Mouse (Mus musculus): ENCODE measurements at regions not wholly inside any gene's neighbourhood (a gene's known extent, or its start where the extent isn't known, plus 50 kb on each side); places are given as distances from the start of the nearest gene placed in this dataset.

DNA sequence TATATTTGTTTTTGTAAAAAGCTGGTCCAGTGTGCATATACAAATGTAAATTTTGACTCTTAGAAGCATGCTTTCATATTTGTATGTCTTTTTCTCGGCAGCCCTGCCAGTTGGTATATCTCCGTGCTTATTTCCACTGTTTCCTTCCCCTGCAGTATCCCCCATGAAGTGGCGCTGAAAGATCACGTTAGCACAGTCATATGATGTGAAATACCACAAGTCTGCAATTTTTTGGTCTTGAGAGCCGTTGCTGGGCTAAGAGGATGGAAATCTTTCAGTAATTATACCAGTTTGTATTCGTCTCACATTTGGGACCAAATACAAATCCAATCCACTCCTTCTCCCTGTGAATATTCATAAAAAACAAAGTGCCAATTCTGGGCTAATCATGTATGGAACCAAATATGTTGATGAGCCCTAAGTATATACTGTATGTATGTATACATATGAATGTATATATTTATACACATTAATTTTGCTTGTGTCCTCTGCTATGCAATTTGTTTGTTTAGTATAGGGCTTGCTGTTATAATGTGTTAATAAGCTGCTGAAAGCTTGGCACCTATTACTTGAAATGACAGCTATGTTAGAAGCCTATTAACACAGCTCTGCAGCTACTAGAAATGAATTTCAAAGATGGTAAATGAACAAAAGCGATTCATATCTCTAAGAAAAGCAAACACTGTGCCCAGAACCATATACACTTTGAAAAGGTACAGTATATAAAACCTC, 283.8 kb upstream of the Dph6 start:
- H3K27me3 ChIP-seq (ENCODE audit: control insufficient read depth, insufficient read depth, low read length), result no peaks in the 10 kb centered on the region
- H3K4me2 ChIP-seq (ENCODE audit: low read depth, low read length), result no peak overlapping the region
- no peak overlapping the region for H3K9ac ChIP-seq (replicated peaks; ENCODE audit: low read depth, low read length)
- no peak overlapping the region for H3K4me3 ChIP-seq (ENCODE audit: low read depth, low read length)
- WGBS, result 54% methylated on average over 7 of the region's 7 CpGs
- no peak overlapping the region for H3K27ac ChIP-seq (ENCODE audit: low read depth)
- no peaks in the 10 kb centered on the region for H3K36me3 ChIP-seq (replicated peaks; ENCODE audit: control insufficient read depth, insufficient read depth, low read length)
- H3K9me3 ChIP-seq (replicated peaks; ENCODE audit: control insufficient read depth, low read length), result no peaks in the 10 kb centered on the region
- H3K4me1 ChIP-seq (ENCODE audit: control insufficient read depth, insufficient read depth), result no peaks in the 10 kb centered on the region
- DNase-seq (ENCODE audit: low spot score) (no peak), ATAC-seq (ENCODE audit: insufficient read depth, low read depth) (no peak)
- TF ChIP-seq CTCF (IDR thresholded peaks at IDR 0.05; ENCODE audit: low read depth) (no peak), EP300 (IDR thresholded peaks at IDR 0.05; ENCODE audit: low read depth) (no peak)

DNA sequence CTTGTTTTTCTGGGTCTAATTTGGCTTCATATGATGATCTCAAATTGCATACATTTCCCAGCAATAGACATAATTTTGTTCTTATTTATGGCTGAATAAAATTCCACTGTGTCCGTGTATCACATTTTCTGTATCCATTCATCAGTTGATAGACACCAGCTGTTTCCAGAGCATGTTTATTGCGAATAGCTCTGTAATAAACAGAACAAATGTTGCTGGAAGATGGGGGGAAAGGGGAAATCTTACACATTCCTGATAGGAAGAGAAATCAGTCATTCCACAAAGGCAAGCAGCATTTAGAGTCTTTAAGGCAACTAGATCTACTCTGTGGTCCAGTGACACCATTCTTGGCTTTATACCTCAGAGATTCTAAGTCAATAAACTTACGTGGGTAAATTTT, 311.3 kb upstream of the Dph6 start:
- Histone ChIP-seq H3K27ac (ENCODE audit: low read depth) (no peak overlapping the region), H3K27me3 (ENCODE audit: control insufficient read depth, insufficient read depth, low read length) (no peaks in the 10 kb centered on the region), H3K9ac (replicated peaks; ENCODE audit: low read depth, low read length) (no peak overlapping the region), H3K4me3 (ENCODE audit: low read depth, low read length) (no peak overlapping the region), H3K4me2 (ENCODE audit: low read depth, low read length) (no peak overlapping the region), H3K4me1 (ENCODE audit: control insufficient read depth, insufficient read depth) (no peaks in the 10 kb centered on the region), H3K9me3 (replicated peaks; ENCODE audit: control insufficient read depth, low read length) (no peaks in the 10 kb centered on the region), H3K36me3 (replicated peaks; ENCODE audit: control insufficient read depth, insufficient read depth, low read length) (no peaks in the 10 kb centered on the region)
- no peak for TF ChIP-seq CTCF (IDR thresholded peaks at IDR 0.05; ENCODE audit: low read depth)
- TF ChIP-seq EP300 (IDR thresholded peaks at IDR 0.05; ENCODE audit: low read depth), result no peak
- DNase-seq (ENCODE audit: low spot score) (no peak), ATAC-seq (ENCODE audit: insufficient read depth, low read depth) (no peak)
- 71% methylated on average over 3 of the region's 3 CpGs for WGBS

DNA sequence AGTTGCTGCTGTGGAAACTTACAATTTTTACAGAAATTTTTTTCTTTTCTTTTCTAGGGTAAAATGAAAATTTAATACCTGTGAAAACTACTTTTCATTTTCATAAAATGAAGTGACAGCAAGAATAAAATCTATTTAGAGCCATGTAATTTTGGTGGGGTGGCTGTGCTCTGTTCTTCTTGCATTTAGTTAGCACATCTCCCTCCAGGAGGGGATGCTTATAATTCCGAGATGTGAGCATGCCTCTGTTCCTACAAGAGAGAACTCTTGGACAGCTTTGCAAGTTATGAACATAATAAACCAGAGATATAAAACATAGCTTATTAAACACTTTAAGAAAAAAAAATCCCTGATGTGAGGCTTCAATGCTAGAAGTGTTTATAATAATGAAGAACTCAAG, 313.9 kb upstream of the Dph6 start:
- H3K9ac ChIP-seq (replicated peaks; ENCODE audit: low read depth, low read length), result no peak overlapping the region
- H3K27ac ChIP-seq (ENCODE audit: low read depth), result no peak overlapping the region
- H3K4me2 ChIP-seq (ENCODE audit: low read depth, low read length), result no peak overlapping the region
- TF ChIP-seq CTCF (IDR thresholded peaks at IDR 0.05; ENCODE audit: low read depth) (no peak), EP300 (IDR thresholded peaks at IDR 0.05; ENCODE audit: low read depth) (no peak)
- H3K27me3 ChIP-seq (ENCODE audit: control insufficient read depth, insufficient read depth, low read length), result no peaks in the 10 kb centered on the region
- WGBS, result 59% methylated on average over 1 of the region's 1 CpGs
- H3K4me3 ChIP-seq (ENCODE audit: low read depth, low read length), result no peak overlapping the region
- DNase-seq (ENCODE audit: low spot score) (no peak), ATAC-seq (ENCODE audit: insufficient read depth, low read depth) (no peak)
- no peaks in the 10 kb centered on the region for H3K9me3 ChIP-seq (replicated peaks; ENCODE audit: control insufficient read depth, low read length)
- H3K36me3 ChIP-seq (replicated peaks; ENCODE audit: control insufficient read depth, insufficient read depth, low read length), result no peaks in the 10 kb centered on the region
- H3K4me1 ChIP-seq (ENCODE audit: control insufficient read depth, insufficient read depth), result no peaks in the 10 kb centered on the region

DNA sequence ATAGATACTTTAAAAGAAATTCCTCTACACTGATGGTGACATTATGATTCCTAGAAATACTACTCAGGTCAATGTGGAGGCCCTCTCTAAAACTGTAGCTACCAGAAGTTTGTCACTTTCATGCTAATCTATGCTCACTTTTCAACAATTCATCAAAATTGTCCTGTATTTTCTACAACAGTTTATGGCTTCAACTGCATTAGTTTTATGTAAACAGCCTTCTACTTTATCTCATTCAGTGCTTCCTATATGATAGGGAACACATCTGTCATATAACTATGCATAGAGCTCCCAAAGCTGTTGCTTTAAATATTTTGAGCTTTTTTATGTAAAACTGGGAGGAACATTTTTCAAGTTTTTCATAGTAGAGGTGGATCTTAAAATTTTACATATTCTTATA, 338.7 kb upstream of the Dph6 start:
- Histone ChIP-seq H3K27ac (ENCODE audit: low read depth) (no peak overlapping the region), H3K4me2 (ENCODE audit: low read depth, low read length) (no peak overlapping the region), H3K4me1 (ENCODE audit: control insufficient read depth, insufficient read depth) (no peaks in the 10 kb centered on the region), H3K4me3 (ENCODE audit: low read depth, low read length) (no peak overlapping the region), H3K27me3 (ENCODE audit: control insufficient read depth, insufficient read depth, low read length) (no peaks in the 10 kb centered on the region), H3K9me3 (replicated peaks; ENCODE audit: control insufficient read depth, low read length) (no peaks in the 10 kb centered on the region), H3K36me3 (replicated peaks; ENCODE audit: control insufficient read depth, insufficient read depth, low read length) (no peaks in the 10 kb centered on the region), H3K9ac (replicated peaks; ENCODE audit: low read depth, low read length) (no peak overlapping the region)
- DNase-seq (ENCODE audit: low spot score) (no peak), ATAC-seq (ENCODE audit: insufficient read depth, low read depth) (no peak)
- no peak for TF ChIP-seq CTCF (IDR thresholded peaks at IDR 0.05; ENCODE audit: low read depth)

DNA sequence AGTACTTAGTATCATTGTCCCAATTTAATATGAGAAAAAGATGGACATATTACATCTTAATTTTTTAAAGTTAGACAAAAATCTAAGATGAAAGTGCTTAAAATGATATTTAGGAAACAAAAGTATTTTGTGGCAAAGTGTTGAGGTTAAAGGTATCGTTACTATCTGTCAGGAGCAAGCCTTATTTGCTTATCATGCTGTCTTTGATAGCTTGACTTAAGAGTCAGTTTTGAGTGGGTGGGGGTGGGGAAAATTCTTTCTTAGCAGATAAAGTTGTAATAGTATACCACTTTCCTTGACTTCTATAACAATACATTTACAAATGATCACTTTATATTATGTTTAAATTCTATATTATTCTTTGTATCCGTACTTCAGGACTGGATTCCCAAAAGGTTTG, 339.1 kb upstream of the Dph6 start:
- WGBS, result 54% methylated on average over 2 of the region's 2 CpGs

DNA sequence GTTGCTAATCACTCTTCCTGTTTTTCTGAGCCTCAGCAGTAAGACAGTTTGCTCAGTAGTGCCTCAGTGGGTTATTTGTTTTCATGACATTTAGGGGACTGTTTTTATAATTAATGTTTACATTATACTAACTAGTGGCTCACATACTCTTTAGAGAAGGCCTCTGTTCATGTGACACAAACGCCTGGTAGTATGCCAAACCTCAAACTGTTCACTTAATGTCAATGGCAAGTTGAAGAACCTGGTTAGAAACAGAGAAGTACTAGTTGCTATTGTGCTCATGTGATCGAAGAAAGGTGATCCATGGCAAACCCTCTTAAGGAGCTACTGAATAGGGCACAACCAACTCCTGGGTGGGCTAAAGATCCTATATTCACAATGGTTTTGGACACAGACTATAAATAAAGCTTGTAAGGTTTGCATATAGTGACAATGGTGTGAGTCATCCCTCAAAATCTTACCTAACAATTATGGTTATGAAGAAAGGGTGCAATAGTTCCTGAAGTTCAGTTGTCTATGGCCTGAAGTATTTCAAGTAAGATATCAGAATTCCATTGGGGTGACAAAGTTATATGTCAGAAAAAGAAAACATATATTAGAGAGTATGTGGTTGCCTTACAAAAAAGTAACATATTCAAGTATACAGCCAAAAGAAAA, 340.1 kb upstream of the Dph6 start:
- H3K9me3 ChIP-seq (replicated peaks; ENCODE audit: control insufficient read depth, low read length), result no peaks in the 10 kb centered on the region
- WGBS, result 71% methylated on average over 2 of the region's 2 CpGs
- no peaks in the 10 kb centered on the region for H3K36me3 ChIP-seq (replicated peaks; ENCODE audit: control insufficient read depth, insufficient read depth, low read length)
- H3K4me3 ChIP-seq (ENCODE audit: low read depth, low read length), result no peak overlapping the region
- ATAC-seq (ENCODE audit: insufficient read depth, low read depth) (no peak), DNase-seq (ENCODE audit: low spot score) (no peak)
- H3K27ac ChIP-seq (ENCODE audit: low read depth), result no peak overlapping the region
- H3K9ac ChIP-seq (replicated peaks; ENCODE audit: low read depth, low read length), result no peak overlapping the region
- no peaks in the 10 kb centered on the region for H3K27me3 ChIP-seq (ENCODE audit: control insufficient read depth, insufficient read depth, low read length)
- H3K4me2 ChIP-seq (ENCODE audit: low read depth, low read length), result no peak overlapping the region
- no peaks in the 10 kb centered on the region for H3K4me1 ChIP-seq (ENCODE audit: control insufficient read depth, insufficient read depth)
- TF ChIP-seq CTCF (IDR thresholded peaks at IDR 0.05; ENCODE audit: low read depth), result no peak
- no peak for TF ChIP-seq EP300 (IDR thresholded peaks at IDR 0.05; ENCODE audit: low read depth)

More for the DNA sequence above, 339.1 kb upstream of the Dph6 start:
- H3K9ac ChIP-seq (replicated peaks; ENCODE audit: low read depth, low read length), result no peak overlapping the region
- no peak overlapping the region for H3K27ac ChIP-seq (ENCODE audit: low read depth)
- H3K27me3 ChIP-seq (ENCODE audit: control insufficient read depth, insufficient read depth, low read length), result no peaks in the 10 kb centered on the region
- no peak for ATAC-seq (ENCODE audit: insufficient read depth, low read depth)
- no peak for DNase-seq (ENCODE audit: low spot score)
- no peak overlapping the region for H3K4me3 ChIP-seq (ENCODE audit: low read depth, low read length)
- H3K36me3 ChIP-seq (replicated peaks; ENCODE audit: control insufficient read depth, insufficient read depth, low read length), result no peaks in the 10 kb centered on the region
- H3K9me3 ChIP-seq (replicated peaks; ENCODE audit: control insufficient read depth, low read length), result no peaks in the 10 kb centered on the region
- H3K4me1 ChIP-seq (ENCODE audit: control insufficient read depth, insufficient read depth), result no peaks in the 10 kb centered on the region
- H3K4me2 ChIP-seq (ENCODE audit: low read depth, low read length), result no peak overlapping the region
- TF ChIP-seq CTCF (IDR thresholded peaks at IDR 0.05; ENCODE audit: low read depth) (no peak), EP300 (IDR thresholded peaks at IDR 0.05; ENCODE audit: low read depth) (no peak)

Data from heart, postnatal 0 days (tissue).